Mouse (Mus musculus) E14TG2a.4 (cell line): ENCODE results near the gene Scaf11.

Experiments used
- CTCF ChIP-seq: conservative IDR thresholded peaks from 2 replicates; pipeline ENCODE4 v1.5.1; 2014; ENCODE audit warnings: low read length
- POU5F1 ChIP-seq: IDR thresholded peaks from 2 replicates; pipeline ENCODE4 v1.6.1; 2014; ENCODE audit warnings: low read length, borderline replicate concordance

GRCm38 (mm10) chr15:96405548-96405947 lies 55.1 kb downstream of the Scaf11 start:
- no peak for TF ChIP-seq CTCF
- no peak for TF ChIP-seq POU5F1
